Mouse (Mus musculus) hindbrain, embryonic 10.5 days (tissue): ENCODE results near the gene Thbs1. TPM values are rescaled to one million over a fixed set of nuclear protein-coding genes. Genes with fewer than 3 reads are reported as not detected.

Experiments
- DNase-seq: peaks from one replicate; pipeline ENCODE4 v3.0.0-alpha.2; 2017; ENCODE audit warnings: low spot score
- H3K27ac ChIP-seq: fragments of 300-500 bp; sonication (generic); 2 replicates; pipeline ENCODE4 v1.5.1; 2016; ENCODE audit warnings: mild to moderate bottlenecking, moderate library complexity
- H3K27me3 ChIP-seq: fragments of 300-500 bp; sonication (generic); 2 replicates; pipeline ENCODE4 v1.6.1; 2016; ENCODE audit warnings: mild to moderate bottlenecking; ENCODE audit not compliant: poor library complexity, insufficient read depth, severe bottlenecking
- H3K36me3 ChIP-seq: fragments of 300-500 bp; sonication (generic); 2 replicates; pipeline ENCODE4 v1.6.1; 2016; ENCODE audit warnings: mild to moderate bottlenecking, moderate library complexity
- H3K4me1 ChIP-seq: fragments of 300-500 bp; sonication (generic); replicated peaks from 2 replicates; pipeline ENCODE4 v1.6.1; 2016; ENCODE audit warnings: mild to moderate bottlenecking
- H3K4me3 ChIP-seq: fragments of 300-500 bp; sonication (generic); 2 replicates; pipeline ENCODE4 v1.5.1; 2016; ENCODE audit warnings: mild to moderate bottlenecking, moderate library complexity
- H3K9me3 ChIP-seq: fragments of 300-500 bp; sonication (generic); 2 replicates; pipeline ENCODE4 v1.6.1; 2016; ENCODE audit warnings: mild to moderate bottlenecking, moderate library complexity
- WGBS: fragments of 180-500 bp; shearing (Covaris S2); methylation state at CpG from one replicate; pipeline ENCODE4 v1.1.7; 2016; 5-methylcytosine and 5-hydroxymethylcytosine counted together
- polyA plus RNA-seq: library from polyadenylated mRNA; unstranded; fragments of >200 nt; fragmentation: Nextera tagmentation; extraction: Ambion mirVana; gene quantifications from 2 replicates; pipeline ENCODE4 v1.2.1, GENCODE M21; 2016

The Thbs1 gene
- 27.3 and 33.8 TPM in 2 replicates for polyA plus RNA-seq

DNA sequence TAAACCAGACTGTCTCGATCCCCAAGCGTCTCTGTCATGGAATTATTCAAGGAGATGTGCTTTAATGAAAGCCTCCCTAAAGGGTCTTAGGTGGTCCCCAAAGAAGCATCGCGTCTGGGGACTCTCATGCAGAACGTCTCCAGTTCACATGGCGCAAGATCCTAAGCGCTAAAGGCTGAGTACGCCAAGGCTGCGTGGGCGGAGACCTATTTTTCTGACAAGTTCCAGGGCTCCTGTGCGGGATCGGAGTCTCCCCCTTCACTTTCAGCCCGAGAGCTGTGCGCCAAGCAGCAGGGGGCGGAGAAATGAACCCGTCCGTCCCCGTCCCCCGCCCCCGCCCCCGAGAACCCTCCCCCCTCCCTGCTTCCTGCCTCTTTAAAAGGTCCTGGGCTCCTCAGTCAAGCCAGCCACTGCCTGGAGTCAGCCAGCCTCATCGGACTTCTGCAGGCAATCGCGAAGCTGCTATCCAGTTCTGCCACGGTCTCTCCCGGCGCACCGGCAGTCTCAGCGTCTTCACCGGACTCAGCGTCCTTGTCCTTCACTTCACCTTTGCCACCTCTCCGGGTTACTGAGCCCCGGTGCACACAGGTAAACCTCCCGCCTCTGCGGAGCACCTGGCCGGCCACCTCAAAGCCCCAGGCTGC, at the start of gene Thbs1:
Gene Thbs1, plus strand, starts transcription at position 389 of the 644 bp plus-strand sequence.
- whole genome bisulfite sequencing, result under 1% methylated on average over 36 of the region's 36 CpGs
- Histone ChIP-seq H3K9me3 (no peaks in the 10 kb centered on the region), H3K4me3 (peak within 1 kb of the TSS; percentile 70), H3K4me1 (peaks cover 52% of the 10 kb centered on the region), H3K36me3 (peaks cover 22% of the 10 kb centered on the region), H3K27ac (peak within 1 kb of the TSS; percentile 83), H3K27me3 (peaks cover 24% of the 10 kb centered on the region)
- peak; percentile 79 for DNase-seq

DNA sequence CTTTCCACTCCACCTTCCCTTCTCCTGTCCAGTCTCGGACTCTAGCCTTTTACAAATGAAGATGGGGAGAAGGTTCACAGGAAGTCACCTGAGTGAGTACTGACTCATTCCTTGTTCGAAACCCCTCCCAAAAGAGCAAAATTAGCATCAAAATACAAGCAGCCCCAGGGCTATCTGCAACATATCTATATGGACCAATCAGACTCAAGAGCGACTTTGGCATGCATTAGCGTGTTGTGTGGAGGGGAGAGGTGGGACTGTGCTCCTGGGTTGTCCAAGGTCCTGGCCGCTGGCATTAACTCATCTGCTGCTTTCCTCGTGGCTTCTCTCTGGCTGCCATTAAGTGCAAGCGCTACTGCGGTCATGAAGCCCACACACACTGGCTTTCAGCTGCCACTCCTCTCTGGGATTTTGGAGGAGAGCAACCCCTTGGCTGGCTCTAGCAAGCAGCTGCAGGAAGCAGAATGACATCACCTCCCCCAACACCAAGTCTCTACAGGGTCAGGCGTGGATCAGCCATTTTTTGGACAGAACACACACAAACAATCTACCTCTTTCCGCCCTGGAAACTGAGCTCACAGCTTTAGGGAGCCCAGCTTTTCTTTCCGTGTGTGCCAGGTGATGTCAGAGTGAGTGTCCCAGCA, 47.4 kb upstream of the Thbs1 start:
- H3K27ac ChIP-seq, result no peak overlapping the region
- no peak overlapping the region for H3K4me3 ChIP-seq
- no peaks in the 10 kb centered on the region for H3K36me3 ChIP-seq
- WGBS, result 90% methylated on average over 11 of the region's 11 CpGs
- no peak for DNase-seq
- H3K27me3 ChIP-seq, result no peaks in the 10 kb centered on the region
- H3K4me1 ChIP-seq, result peaks cover 8% of the 10 kb centered on the region
- no peaks in the 10 kb centered on the region for H3K9me3 ChIP-seq

GRCm38 (mm10) chr2:118066065-118066770, 45.5 kb upstream of the Thbs1 start:
- no peaks in the 10 kb centered on the region for H3K9me3 ChIP-seq
- H3K27ac ChIP-seq, result no peak overlapping the region
- H3K36me3 ChIP-seq, result no peaks in the 10 kb centered on the region
- peak; percentile 4 for DNase-seq
- H3K4me3 ChIP-seq, result no peak overlapping the region
- no peaks in the 10 kb centered on the region for H3K27me3 ChIP-seq
- peaks cover 5% of the 10 kb centered on the region for H3K4me1 ChIP-seq
- WGBS, result 81% methylated on average over 8 of the region's 8 CpGs

DNA sequence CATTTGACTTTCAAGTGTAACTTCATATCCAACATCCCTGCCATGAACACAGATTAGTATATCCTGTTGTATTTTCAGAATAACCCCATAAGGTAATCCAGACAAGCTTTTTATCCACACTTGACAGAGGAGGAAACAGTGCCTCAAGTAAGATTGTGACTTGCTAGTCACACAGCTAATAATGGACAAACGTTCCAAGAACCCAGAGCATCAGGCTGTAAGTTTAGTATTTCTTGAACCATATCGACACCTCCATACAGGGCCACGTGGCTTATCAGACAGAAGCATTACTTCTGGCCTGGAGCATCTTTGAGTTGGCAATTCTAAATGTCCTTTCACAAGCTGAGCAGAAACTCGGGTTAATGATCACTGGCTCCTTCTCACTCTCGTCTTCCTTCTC, 41.7 kb upstream of the Thbs1 start:
- no peak for DNase-seq
- Histone ChIP-seq H3K4me1 (no peaks in the 10 kb centered on the region; the same call in 1 of the 2 replicates), H3K27me3 (no peaks in the 10 kb centered on the region), H3K4me3 (no peak overlapping the region), H3K36me3 (no peaks in the 10 kb centered on the region), H3K9me3 (no peaks in the 10 kb centered on the region), H3K27ac (no peak overlapping the region)
- 81% methylated on average over 5 of the region's 5 CpGs for WGBS

DNA sequence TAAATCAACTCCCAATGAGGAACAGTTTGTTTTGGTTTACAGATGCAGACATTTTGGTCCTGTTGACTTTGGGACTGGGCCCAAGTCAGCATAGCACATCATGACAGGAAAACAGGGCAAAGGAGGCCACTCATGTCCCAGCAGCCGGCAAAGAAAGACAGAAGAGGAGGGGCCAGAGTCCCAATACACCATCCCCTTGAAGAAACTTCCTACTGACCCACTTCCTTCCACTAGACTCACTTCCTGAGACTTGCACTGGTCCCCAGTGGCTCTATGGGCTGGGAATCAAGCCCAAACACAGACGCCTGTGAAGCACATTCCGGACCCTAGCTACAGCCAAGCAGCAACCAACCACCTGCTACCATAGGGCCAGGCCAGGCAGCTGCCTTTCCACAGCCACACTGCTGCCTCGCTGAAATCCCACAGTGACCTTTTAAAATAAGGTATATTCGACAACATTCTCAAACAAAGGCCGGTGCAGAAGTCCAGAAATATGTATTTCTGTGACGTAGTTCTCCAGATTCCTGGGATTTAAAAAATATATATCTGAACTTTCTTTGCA, 38.8 kb upstream of the Thbs1 start:
- H3K27ac ChIP-seq, result no peak overlapping the region
- no peaks in the 10 kb centered on the region for H3K9me3 ChIP-seq
- WGBS, result 91% methylated on average over 7 of the region's 7 CpGs
- H3K4me1 ChIP-seq, result no peaks in the 10 kb centered on the region; the same call in 1 of the 2 replicates
- no peak overlapping the region for H3K4me3 ChIP-seq
- no peaks in the 10 kb centered on the region for H3K36me3 ChIP-seq
- no peak for DNase-seq
- H3K27me3 ChIP-seq, result no peaks in the 10 kb centered on the region

DNA sequence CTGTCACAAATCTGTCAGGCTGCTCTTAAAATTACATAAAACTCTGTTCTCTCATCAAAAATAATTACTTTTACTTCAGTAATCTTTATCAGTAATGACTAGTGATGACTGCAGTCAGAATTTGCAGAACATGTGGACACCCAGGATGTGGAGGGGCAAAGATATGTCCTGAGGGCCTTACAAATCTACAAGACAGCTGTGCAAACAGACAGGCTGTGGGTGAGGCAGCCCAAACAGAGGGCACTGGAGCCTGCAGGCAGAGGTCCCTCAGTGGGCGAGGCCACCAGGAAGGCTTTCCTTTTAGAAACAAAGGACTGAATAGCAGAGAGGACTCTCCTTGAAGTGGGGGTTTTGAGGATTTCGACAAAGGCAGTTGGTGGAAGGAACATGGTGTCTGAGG, 37.6 kb upstream of the Thbs1 start:
- no peak for DNase-seq
- no peaks in the 10 kb centered on the region; the same call in 1 of the 2 replicates for H3K4me1 ChIP-seq
- no peaks in the 10 kb centered on the region for H3K36me3 ChIP-seq
- no peaks in the 10 kb centered on the region for H3K27me3 ChIP-seq
- no peak overlapping the region for H3K4me3 ChIP-seq
- no peaks in the 10 kb centered on the region for H3K9me3 ChIP-seq
- no peak overlapping the region for H3K27ac ChIP-seq
- WGBS, result 33% methylated on average over 2 of the region's 2 CpGs

GRCm38 (mm10) chr2:118075165-118075564, 36.5 kb upstream of the Thbs1 start:
- Histone ChIP-seq H3K4me1 (no peaks in the 10 kb centered on the region; the same call in 1 of the 2 replicates), H3K4me3 (no peak overlapping the region), H3K27ac (no peak overlapping the region), H3K27me3 (no peaks in the 10 kb centered on the region), H3K36me3 (no peaks in the 10 kb centered on the region), H3K9me3 (no peaks in the 10 kb centered on the region)
- no peak for DNase-seq
- WGBS, result 88% methylated on average over 4 of the region's 4 CpGs

DNA sequence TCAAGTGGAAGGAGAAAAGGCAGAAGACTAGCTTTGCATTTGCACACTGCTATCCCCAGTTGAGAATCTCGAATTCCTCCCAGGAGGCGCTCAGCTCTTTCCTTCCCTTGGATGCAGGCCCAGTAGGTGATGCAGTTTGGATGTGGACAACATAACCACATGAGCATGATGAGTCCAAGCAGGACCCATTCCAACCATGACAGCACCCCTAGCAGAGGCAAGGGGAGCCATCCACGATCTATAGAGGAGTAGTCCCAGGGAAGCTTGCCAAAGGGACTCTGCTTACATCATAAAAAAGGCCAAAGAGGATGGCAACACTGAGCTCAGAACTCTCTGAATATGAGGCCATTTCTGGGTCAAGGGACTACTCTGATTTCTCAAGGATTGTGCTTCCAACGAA, 32.5 kb upstream of the Thbs1 start:
- no peak overlapping the region for H3K27ac ChIP-seq
- 88% methylated on average over 4 of the region's 4 CpGs for WGBS
- no peaks in the 10 kb centered on the region for H3K27me3 ChIP-seq
- no peaks in the 10 kb centered on the region; the same call in 1 of the 2 replicates for H3K4me1 ChIP-seq
- no peak for DNase-seq
- H3K36me3 ChIP-seq, result no peaks in the 10 kb centered on the region
- H3K9me3 ChIP-seq, result no peaks in the 10 kb centered on the region
- H3K4me3 ChIP-seq, result no peak overlapping the region

DNA sequence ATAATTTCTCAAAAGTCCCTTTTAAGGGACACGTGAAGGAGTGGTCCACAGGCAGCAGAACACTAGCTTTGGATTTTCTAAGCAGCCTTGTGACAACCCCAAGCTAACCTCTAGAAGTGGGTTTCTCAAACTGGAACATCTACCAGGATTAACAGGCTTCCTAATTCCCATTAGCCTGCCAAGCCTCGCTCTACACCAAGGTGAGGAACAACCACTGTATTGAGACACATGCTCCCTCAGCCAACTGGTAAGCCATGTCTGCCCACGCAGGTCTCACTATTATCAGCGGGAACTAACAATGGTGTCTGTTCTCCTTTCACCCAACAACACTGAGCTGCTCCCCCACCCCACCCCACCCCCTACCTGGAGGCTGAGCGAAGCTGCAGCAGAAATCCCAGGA, 30.1 kb upstream of the Thbs1 start:
- H3K4me3 ChIP-seq, result no peak overlapping the region
- no peaks in the 10 kb centered on the region for H3K27me3 ChIP-seq
- H3K36me3 ChIP-seq, result no peaks in the 10 kb centered on the region
- H3K9me3 ChIP-seq, result no peaks in the 10 kb centered on the region
- no peaks in the 10 kb centered on the region for H3K4me1 ChIP-seq
- H3K27ac ChIP-seq, result no peak overlapping the region
- no peak for DNase-seq
- 82% methylated on average over 5 of the region's 5 CpGs for WGBS

DNA sequence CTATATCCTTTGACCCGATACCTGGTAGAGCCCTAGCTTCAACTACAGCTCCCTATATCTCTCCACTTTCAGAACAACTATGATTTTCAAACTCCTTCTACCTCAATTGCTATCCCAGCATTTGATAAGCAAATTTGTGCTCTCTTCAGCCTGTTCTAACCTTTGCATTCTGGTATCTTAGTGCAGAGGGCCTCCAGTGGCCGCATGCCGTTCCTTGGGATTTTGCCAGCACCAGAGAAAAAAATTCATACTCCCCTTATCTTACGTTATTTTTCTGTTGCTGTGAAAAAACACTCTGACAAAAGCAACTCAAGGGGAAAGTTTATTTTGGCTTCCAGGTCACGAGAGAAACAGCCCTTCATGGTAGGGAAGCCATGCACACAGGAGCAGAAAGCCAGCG, 28.0 kb upstream of the Thbs1 start:
- Histone ChIP-seq H3K27ac (no peak overlapping the region), H3K4me1 (no peaks in the 10 kb centered on the region), H3K36me3 (no peaks in the 10 kb centered on the region), H3K27me3 (no peaks in the 10 kb centered on the region), H3K4me3 (no peak overlapping the region), H3K9me3 (no peaks in the 10 kb centered on the region)
- WGBS, result 90% methylated on average over 6 of the region's 6 CpGs
- no peak for DNase-seq

GRCm38 (mm10) chr2:118084693-118085092, 27.0 kb upstream of the Thbs1 start:
- no peaks in the 10 kb centered on the region for H3K9me3 ChIP-seq
- H3K4me1 ChIP-seq, result no peaks in the 10 kb centered on the region
- no peak overlapping the region for H3K4me3 ChIP-seq
- H3K27ac ChIP-seq, result no peak overlapping the region
- no peaks in the 10 kb centered on the region for H3K27me3 ChIP-seq
- no peaks in the 10 kb centered on the region for H3K36me3 ChIP-seq
- DNase-seq, result no peak
- 80% methylated on average over 3 of the region's 3 CpGs for WGBS

GRCm38 (mm10) chr2:118085647-118086046, 26.0 kb upstream of the Thbs1 start:
- DNase-seq, result no peak
- Histone ChIP-seq H3K27me3 (no peaks in the 10 kb centered on the region), H3K4me1 (no peaks in the 10 kb centered on the region), H3K9me3 (no peaks in the 10 kb centered on the region), H3K36me3 (no peaks in the 10 kb centered on the region), H3K27ac (no peak overlapping the region), H3K4me3 (no peak overlapping the region)
- WGBS, result 95% methylated on average over 2 of the region's 2 CpGs
